Comparison of ENCODE assay signal across 1 mouse cellular context in the genomic region with DNA sequence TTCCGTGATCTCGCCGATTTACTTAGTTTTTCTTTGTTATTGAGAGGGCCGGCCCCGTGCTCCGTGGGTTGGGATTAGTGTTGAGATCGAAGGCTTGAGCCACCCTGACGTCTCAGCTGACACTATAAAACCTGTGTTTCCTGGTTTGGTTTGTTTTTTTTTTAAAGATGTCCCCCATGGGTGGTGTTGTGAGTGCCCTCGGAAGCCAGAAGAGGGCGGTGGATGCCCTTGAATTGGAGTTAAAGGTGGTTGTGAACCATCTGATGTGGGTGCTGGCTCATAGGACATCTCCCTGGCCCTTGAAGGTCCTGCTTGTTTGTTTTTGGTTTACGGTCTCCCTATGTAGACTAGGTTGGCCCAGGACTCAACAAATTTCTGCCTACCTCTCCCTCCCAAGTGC.
TF ChIP-seq lines count a peak whose summit lies in the region.

No protein-coding gene starts in this region.

TF ChIP-seq in CH12.LX, 34 proteins besides CTCF, POLR2A, EP300 and RAD21:
- TF ChIP-seq TCF12 (IDR thresholded peaks at IDR 0.05; ENCODE audit: low read depth, low read length) (no peak), MXI1 (IDR thresholded peaks at IDR 0.05; ENCODE audit: low read depth, low read length) (no peak), SIN3A (IDR thresholded peaks at IDR 0.05; ENCODE audit: low read length) (peak; percentile 38; the same call in 1 of the 2 replicates), TBP (conservative IDR thresholded peaks at IDR 0.05; ENCODE audit: low read depth, low read length) (no peak), ELF1 (IDR thresholded peaks at IDR 0.05; ENCODE audit: low read depth, low read length) (no peak), ZMIZ1 (IDR thresholded peaks at IDR 0.05; ENCODE audit: low read depth, low read length) (no peak), ZNF384 (IDR thresholded peaks at IDR 0.05; ENCODE audit: low read depth, low read length) (peak; percentile 82), SMC3 (IDR thresholded peaks at IDR 0.05; ENCODE audit: low read depth, low read length) (peak; percentile 17; the same call in 1 of the 2 replicates), JUND (conservative IDR thresholded peaks at IDR 0.05; ENCODE audit: low read depth, low read length) (no peak)
